Mouse (Mus musculus) liver, adult 2 months (tissue): ENCODE measurements around the gene Irf2bp2.

Experiments used
- CTCF ChIP-seq: fragments of 200-500 bp; IDR thresholded peaks from 2 replicates; pipeline ENCODE4 v1.5.1; 2011; ENCODE audit warnings: low read depth, low read length, control low read depth
- POLR2A ChIP-seq: fragments of 200-500 bp; IDR thresholded peaks from 2 replicates; pipeline ENCODE4 v1.6.1; 2011; ENCODE audit warnings: low read length, control low read depth; ENCODE audit not compliant: insufficient read depth; ENCODE audit errors: extremely low read depth

DNA sequence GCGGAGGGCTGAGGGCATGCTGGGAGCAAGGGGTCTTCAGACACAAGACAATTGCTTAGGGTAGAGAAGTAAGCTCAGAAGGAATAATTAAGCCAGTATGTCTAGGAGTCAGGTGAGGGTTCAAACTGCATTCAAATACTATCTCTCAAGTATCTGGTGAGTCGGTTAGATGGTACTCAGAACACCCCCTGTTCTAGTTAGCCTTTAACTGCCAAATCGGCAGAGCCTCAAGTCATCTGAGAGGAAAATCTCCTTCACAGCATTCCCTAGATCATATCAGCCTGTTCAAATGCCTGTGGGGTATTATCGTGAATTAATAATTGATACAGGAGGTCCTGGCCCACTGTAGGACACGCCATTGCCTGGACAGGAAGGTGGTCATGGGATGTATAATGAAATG is 23.9 kb upstream of the Irf2bp2 start:
- TF ChIP-seq CTCF (no peak), POLR2A (no peak)
